Mouse (Mus musculus) forelimb bud, embryonic 11.5 days (tissue): ENCODE data around the gene Zfp143.

Source experiments
- DNase-seq: peaks from one replicate; pipeline ENCODE4 v3.0.0-alpha.2; 2012; ENCODE audit warnings: low read depth, low spot score

Zfp143 gene

GRCm38 (mm10) chr7:110133988-110134387 lies 73.0 kb downstream of the Zfp143 start:
- DNase-seq: no peak

GRCm38 (mm10) chr7:110138538-110138937 lies 77.5 kb downstream of the Zfp143 start:
- DNase-seq: no peak

GRCm38 (mm10) chr7:110143863-110144262 lies 82.8 kb downstream of the Zfp143 start:
- no peak for DNase-seq
